Mouse (Mus musculus): ENCODE results near the gene Zfp870.
A peak's percentile ranks its signal among the peaks of the same experiment; 100 is the strongest.

Zfp870 gene

DNA sequence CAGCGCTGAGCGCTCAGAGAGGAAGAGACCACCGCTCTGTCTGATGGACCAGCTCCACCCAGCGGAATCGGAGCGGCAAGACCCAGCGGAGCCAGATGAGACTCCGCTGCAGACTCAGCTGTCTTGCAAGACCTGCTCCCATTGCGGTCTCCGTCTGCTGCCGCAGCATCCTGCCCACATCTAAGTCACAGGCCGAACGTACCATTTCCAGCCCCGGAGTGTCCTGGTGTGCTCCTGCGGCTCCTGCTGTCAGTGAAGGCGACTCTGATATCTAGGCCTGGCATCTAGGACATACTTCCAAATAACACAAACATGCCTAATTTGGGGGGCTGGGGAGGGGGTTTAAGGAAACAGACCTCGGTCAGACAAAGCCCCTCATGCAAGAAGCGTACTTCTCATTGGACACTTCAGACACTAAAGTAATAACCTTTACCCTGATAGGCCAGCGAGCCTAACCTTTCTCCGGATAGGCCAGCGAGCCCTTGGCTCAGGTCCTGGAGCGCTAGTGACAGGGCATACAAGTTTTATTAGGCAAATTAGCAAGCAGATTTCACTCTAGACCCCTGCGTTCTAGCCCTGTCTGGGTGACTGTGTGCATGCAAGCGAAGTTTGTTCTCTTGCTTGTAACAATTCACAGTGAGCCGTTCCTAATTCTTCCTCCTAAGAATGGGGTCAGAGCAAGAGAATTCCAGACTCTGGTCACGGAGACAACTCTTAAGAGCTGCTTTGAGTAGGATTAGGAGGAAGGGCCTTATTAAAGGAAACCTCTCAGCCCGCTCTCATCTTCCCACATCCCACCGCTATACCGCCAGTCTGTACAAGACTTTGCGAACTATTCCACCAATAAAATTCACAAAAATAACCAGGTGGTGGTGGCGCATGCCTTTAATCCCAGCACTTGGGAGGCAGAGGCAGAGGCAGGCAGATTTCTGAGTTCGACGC lies at the start of gene Zfp870:
TSS of gene Zfp870 (minus strand) at position 404 of the 942 bp plus-strand sequence.
- peak; percentile 86 to 87 for DNase-seq (ENCODE audit: low spot score in 2 of 2)

DNA sequence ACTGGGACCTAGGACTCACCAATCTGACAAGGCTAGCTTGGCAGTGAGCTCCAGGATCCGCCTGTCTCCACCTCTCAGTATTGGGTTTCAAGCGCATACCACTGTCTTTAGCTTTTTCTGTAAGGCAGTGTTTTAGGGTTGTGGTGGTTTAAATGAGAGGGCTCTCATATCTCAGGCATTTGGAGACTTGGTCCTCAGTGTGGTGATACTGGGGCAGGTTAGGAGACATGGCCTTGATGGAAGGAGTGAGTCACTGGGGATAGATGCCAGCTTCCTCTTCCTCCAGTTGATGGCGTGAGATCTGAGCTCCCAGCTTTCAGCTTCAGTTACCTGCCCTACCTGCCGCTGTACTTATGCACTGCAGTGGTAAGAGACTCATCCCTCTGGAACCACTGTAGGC lies 48.4 kb upstream of the Zfp870 start:
- DNase-seq (ENCODE audit: low spot score in 2 of 2), result no peak

DNA sequence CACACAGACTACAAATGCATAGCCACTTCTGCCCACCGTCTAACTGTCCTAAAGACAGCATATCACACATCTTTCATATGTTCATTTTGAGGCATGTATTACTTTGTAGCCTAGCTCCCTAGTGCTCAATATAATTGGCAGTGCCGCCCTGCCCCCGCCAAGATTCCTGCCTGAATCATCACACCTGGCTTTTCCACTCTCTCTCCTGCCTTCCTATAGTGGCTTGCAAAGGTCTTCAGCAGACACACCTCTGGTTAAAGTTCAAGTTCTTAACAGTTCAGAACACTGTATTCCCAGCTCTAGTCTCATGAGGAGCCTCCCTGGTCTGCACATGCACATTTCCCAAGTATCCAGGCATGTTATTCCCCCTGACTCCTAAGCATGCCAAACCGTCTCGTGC lies 36.4 kb upstream of the Zfp870 start:
- no peak for DNase-seq (ENCODE audit: low spot score in 2 of 2)

DNA sequence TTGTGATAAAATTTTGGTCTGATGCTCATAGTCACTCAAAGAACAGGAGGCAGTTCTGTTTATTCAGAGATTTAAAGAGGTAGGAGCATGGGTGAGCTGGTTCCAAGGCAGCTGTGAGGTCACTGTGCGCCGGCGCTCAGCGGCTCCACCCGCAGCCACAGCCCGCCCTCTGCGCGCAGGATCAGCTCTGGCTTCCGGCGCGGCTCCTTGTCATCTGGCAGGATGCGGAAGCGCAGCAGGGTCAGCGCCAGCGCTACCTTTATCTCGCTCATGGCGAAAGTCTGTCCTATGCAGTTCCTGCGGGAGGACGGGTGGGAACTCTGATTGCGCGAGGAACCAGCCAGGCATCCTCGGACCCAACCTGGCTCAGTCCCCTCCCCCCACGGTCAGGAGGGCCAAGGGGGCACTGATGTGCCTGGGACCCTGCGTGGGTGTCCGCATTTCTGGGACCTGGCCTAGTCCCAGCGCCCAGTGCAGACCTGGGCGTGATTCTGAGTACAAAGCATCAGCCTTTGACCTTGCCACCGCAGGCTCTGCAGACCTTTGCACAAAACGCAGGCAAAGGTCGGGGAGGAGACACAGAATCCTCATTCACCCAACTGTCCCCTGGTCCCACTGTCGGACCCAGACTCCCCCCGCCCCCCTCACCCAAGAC lies 33.3 kb upstream of the Zfp870 start:
- DNase-seq (ENCODE audit: low spot score in 2 of 2), result peak; percentile 58 to 63

DNA sequence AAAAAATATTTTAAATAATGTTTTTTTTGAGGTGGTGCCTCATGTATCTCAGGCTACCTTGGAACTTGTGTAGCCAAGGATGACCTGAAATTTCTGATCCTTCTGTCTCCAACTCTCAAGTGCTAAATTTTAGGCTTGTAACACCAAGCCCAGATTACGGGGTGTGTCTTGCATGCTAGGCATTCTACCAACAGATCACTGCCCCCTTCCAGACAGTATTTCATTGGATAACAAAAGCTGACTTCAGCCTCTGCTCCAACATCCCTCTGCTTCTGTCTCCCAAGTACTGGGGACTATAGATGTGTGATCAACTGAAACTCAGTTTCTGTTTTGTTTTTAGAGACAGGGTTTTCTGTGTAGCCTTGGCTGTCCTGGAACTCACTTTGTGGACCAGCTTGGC lies 32.2 kb upstream of the Zfp870 start:
- no peak for DNase-seq (ENCODE audit: low spot score in 2 of 2)

DNA sequence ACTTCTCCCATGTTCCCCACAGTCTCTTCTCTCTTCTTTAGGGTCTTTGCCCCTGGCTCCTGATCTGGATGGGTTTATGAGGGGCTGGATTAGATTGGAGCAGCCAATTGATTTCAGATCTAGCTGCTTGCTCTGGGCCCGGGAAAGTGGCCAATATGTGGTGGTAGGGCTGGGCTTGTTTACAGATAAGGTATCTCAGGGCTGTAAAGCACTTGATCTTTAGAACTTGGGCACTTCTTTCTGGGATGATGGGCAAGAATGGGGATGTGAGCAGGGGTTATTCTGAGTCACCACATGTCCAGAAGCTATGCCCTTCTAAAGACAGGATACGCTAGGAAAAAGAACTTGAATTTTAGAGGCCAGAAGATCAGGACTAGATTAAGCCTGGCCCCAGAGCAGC lies 27.7 kb upstream of the Zfp870 start:
- DNase-seq (ENCODE audit: low spot score in 2 of 2), result no peak

DNA sequence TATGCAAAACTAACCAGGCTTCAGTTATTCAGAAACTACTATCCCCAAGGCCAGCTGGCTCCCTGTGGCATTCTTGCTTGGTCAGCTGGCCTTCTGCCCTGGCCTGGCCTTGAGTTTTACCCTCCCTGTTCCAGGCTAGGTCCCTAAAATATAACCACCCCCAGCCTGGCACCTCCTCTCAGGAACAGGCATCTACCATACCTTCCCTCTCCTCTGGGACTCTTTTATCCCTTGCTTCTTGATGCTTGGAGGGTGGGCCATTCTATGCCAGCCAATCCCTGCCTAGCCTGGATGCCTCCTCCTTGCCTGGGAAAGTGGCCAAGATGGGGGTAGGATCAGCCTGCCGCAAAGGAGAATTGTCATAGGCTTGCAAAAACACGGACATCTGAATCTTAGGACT lies 25.7 kb upstream of the Zfp870 start, which contains the start of gene Cyp4f14:
TSS of gene Cyp4f14 (minus strand) at position 212 of the 400 bp plus-strand sequence.
- DNase-seq (ENCODE audit: low spot score in 2 of 2), result no peak

DNA sequence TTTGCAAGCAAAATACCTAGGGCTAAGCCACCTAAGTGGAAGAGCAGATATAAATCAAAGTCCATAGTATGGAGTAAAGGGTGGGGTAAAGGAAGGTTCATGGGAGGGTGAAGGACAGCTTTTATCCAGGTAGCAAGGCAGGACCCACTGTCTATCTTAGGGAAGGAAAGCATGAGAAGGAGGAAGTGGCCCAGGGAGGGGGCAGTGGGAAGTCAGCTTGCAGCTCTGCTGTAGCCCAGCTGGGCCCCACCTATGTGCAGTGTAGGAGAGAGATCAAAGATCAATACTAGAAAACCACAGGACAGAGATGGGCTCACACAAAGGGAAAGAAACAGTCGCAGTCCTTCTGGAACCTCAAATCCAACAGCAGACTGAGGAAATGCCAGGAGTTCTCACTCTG lies 24.6 kb upstream of the Zfp870 start:
- DNase-seq (ENCODE audit: low spot score in 2 of 2), result no peak

DNA sequence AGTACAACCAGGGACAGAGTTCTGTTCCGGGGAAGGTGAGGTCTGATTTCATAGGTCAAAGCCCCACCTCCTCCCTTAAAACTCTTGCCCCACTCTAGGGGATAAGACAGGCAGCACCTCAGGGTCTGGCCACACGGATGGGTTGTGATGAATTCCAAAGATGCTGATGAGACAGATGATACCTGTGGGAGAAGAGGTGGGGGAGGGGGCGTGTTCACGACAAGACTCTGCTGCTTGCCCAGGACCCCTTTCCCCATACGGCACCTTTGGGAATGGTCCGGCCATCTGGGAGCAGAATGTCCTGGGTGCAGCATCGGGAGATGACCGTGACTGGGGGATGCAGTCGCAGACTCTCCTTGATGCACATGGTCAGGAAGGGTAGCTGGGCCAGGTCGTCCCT lies 14.7 kb upstream of the Zfp870 start:
- DNase-seq (ENCODE audit: low spot score in 2 of 2), result no peak

DNA sequence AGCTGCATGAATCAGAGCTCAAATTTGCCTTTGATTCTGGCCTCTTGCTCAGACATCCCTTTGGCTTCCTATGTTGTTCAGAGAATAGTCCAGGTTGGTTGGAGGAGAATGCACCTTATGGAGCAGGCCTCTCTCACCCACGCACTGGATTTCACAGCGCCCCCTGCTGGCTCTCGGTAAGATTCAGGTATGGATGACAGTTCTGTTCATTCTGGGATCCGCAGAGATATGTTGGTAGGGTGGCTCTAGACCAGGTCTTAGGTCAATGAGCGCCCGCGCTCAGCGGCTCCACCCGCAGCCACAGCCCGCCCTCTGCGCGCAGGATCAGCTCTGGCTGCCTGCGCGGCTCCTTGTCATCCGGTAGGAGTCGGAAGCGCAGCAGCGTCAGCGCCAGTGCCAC lies 13.8 kb upstream of the Zfp870 start:
- DNase-seq (ENCODE audit: low spot score in 2 of 2), result peak; percentile 32 to 46

DNA sequence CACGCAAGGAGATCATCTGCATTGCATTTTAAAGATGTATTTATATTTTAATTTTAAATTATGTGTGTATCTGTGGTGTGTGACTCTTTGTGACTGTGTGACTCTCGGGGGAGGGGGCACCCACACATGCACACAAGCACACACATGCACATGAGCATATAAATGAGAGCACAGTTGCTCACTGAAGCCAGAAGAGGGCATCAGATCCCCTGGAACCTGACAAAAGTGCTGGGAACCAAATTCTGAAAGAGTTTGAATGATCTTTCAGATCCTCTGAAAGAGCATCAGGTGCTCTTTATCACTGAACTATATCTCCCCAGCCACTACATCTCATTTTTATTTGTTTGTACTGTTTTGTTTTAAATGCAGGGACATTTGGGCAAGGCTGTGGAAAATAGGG lies 13.0 kb upstream of the Zfp870 start:
- no peak for DNase-seq (ENCODE audit: low spot score in 2 of 2)

DNA sequence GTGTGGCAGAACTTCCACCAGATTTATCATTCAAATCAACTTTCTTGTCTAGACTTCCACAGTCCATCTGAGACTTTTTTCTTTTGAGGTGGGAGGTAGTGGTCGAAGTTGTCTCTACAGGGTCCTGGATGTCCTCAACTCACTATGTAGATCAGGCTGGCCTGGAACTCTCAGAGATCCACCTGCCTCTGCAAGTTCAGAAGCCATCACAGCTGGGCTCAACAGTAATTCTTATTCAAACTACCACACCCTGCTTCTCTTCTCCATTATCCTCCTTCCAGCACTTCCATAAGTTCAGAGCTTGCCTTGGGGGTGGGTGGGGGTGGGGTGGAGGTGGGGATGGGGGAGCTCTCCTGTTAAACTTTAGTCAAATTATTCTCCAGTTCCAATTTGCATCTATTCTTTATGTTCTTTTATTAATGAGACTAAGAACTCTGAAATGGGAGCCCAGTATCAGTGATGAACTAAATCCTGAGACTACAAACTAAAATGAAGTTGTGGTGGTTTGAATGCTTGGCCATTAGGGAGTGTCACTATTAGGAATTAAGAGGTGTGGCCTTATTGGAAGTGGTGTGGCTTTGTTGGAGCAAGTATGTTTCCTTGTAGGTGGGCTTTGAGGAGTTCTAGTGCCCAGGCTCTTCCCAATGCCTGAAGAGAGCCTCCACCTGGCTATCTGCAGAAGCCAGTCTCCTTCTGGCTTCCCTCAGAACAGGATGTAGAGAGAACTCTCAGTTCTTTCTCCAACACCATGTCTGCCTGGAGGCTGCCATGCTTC lies 10.5 kb upstream of the Zfp870 start:
- no peak for DNase-seq (ENCODE audit: low spot score in 2 of 2)

DNA sequence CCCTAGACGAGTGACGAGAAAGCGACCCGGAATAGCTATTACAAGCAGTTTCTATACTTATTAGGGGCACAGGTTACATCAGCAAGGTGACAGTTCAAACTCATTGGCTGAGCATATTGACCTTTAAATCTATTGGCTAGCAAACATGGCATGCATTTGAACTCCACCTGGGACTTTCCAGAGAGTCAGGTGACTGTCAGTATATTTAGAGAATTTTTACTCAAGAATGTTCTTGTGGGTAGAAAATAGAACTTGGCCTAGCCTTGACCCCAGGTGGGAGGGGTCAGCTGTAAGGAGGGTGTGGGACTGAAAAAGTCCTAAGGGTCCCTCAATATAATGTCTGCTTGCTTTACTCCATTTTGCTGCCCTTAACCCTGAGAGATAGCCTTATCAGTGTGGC lies 4.0 kb upstream of the Zfp870 start:
- DNase-seq (ENCODE audit: low spot score in 2 of 2), result peak in 1 of 2 experiments; percentile 27

DNA sequence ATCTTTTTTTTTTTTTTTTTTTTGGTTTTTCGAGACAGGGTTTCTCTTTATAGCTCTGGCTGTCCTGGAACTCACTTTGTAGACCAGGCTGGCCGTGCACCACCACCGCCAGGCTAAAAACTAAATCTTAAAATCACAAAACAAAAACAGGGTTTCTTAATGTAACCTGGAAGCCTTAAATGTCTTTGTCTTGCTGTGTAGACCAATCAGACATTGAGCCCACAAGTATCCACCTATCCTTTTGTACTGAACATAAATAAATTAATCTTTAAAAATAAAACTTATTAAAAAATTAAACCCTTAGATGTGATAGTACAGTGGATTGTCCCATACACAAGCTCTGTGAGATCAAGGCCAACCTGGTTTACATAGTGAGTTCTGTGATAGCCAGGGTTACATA lies 2.5 kb upstream of the Zfp870 start:
- no peak for DNase-seq (ENCODE audit: low spot score in 2 of 2)

DNA sequence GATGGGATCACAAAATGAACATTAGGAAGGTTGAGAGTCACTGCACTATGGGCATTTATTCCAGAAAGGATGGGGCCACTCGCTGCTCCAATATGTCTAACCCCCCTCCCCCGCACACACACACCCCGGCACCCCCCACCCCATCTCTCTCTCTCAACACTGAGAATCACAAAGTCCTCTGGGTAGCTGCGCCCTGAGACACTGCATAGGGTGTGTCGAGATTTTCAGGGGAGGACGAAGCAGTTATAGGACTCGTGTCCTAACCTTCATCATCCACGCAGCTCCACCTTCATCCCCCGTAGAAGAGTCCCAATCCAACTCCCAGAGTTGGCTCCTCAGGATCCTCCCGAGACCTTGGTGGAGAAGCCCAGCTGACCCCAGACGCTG lies 597 bp downstream of the Zfp870 start:
- no peak for DNase-seq (ENCODE audit: low spot score in 2 of 2)

DNA sequence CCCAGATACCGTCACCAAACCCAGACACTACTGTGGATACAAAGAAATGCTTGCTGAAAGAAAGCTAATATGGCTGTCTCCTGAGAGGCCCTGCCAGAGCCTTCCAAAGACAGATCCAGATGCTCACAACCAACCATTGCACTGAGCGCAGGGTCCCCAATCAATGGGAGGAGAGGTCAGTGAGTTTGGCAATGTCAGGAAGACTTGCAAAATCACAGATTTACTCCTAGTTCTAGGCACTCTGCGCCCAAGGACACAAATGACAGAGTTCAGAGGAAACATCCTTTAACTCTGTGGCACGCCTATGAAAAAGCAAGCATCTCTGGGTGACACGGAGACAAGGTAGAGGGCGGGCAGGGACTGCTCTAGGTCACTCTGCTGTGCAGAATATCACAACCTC lies 1.8 kb downstream of the Zfp870 start:
- DNase-seq (ENCODE audit: low spot score in 2 of 2), result no peak

DNA sequence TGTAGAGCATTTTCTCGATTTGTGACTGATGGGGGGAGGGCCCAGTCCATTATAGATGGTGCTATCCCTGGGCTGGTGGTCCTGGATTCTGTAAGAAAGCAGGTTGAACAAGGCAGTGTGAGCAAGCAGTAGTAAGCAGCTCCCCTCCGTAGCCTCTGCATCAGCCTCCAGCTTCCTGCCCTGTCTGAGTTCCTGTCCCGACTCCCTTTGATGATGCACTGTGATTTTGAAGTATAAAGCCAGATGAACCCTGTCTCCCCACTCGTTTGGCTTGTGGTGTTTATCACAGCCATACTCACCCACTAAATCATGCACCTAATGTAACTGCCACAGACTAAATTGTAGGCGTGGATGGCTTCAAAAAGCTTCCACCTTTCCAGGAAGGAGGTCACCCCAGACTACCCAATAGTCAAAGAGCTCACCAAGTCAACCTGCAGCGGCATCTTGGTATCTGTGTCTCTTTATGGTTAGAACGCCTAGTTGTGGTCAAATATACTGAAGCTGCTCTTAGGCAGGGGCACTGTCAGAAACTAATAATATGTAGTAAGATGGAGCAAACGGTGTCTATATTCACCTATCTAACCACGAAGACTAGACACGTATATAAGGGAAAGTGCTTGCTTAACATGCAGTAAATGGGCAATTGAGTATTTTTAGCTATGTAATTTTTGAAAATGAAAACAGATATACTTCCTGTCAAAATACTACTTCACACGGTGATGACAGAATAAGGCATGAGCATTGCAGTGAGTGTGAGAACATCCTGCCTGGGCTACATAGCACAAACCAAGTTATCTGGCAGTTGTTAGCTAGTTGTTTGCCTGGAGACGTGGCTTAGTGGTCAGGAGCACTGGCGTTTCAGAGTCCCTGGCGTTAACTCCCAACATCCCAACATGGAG lies 10.9 kb downstream of the Zfp870 start:
- DNase-seq (ENCODE audit: low spot score in 2 of 2), result no peak

DNA sequence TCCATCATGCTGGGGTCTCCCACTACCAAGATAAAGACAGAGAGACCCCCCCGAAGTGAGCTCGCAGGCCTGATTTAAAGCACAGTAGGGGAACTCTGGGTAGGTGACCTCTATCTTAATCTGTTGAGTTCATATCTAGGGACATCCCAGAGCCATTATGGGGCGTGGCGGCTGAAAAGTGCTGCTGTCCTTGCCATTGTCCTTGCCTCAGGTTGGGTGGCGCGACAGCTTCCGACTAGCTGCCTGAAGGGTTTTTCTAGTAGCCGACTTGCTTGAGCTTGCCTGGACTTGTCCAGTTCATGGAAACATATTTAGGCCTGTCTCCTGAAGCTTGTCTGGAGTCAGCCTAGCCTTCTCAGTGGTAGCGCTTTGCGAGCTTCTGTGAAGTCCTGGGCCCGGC lies 12.7 kb downstream of the Zfp870 start:
- DNase-seq (ENCODE audit: low spot score in 2 of 2), result no peak

DNA sequence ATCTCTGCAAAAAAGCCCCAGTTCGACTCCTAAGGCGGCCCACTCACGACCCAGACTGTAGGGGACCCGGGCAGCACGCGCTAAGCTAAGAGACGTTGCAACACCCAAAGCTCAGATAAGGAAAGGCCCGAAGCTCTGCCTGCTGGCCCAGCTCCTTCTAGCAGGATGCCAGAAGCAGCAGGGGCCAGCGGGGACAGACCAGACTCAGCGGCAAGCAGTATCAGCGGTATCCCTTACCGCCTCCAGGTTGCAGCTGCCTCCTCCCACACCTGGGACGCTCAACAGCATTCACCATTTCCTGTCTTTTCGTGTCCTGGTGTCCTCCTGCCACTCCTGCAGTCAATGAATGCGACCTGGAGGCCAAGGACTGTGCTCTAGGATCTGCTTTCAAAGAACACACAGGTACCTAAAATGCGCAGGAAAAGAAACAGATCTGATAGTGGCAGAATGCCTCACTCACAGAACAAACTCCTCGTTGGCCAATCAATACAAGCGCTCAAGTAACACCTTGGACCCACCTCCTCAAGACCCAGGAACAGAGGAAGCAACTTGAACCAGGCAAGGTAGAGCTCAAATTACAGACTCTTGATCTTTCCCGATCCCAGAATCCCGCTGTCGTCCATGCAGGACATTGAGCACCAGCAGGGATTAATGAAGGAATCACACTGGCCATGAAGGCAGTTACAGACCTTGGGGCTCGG lies 13.8 kb downstream of the Zfp870 start:
- DNase-seq (ENCODE audit: low spot score in 2 of 2), result no peak

DNA sequence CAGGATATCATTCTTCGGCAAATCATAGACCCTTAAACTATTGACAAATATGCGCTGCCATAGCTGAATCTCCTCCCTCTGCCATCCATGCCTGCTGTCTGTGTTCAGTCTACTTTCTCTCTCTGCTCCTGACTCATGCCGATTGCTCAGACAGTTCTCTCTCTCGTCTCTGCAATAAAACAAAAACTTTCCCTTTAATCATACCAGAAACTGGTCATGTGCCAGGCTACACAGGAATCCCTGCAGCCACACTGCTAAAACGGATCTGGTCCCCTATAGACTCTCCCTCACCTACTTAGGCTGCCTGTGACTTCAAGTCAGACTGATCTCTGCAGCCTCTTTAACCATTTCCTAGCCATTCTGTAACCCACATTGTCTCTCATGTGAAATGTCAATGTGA lies 18.7 kb downstream of the Zfp870 start:
- no peak for DNase-seq (ENCODE audit: low spot score in 2 of 2)

DNA sequence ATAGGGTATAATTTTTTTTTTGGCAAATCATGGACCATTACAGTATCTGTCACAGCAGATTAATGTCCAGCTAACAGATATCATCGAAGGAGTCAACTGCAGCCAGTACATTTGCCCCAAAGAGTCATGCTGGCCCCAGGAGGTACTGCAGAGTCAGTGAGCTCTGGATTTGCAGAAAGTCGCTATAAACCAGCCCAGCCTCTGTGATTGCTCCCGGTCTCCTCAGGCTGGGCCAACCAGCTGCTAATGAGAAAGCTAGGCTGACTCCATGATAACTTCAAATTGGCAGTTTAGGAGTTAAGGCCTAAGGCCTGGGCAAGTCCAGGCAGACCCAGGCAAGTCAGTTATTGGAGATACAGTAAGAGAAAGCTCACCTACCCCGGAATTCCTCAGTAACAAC lies 19.4 kb downstream of the Zfp870 start:
- no peak for DNase-seq (ENCODE audit: low spot score in 2 of 2)
